Mouse (Mus musculus) layer of hippocampus, postnatal 10 days (tissue): ENCODE measurements around the gene Coa5. TPM values are rescaled to one million over a fixed set of nuclear protein-coding genes. Genes with fewer than 3 reads are reported as not detected.
A peak's percentile ranks its signal among the peaks of the same experiment; 100 is the strongest.

Experiments used
- DNase-seq, 2 experiments: peaks; one replicate each; pipeline ENCODE4 v3.0.0; 2021; ENCODE audit warnings: low spot score in 2 of 2
- long read RNA-seq: library from polyadenylated mRNA; stranded (forward); transcript quantifications from one replicate; pipeline ENCODE4 v2.0.0, GENCODE M21; 2023
- total RNA-seq, 2 experiments: library from RNA; stranded (reverse); gene quantifications; 2 replicates each; pipeline ENCODE4 v1.2.3; 2021

Coa5 gene
- 10 to 100 TPM; 39.2 to 41.8 TPM for total RNA-seq
- long read RNA-seq, transcript Coa5-201 (3 exons, 3,863 nt): major isoform, 17 of 19 reads
- long read RNA-seq, partial matches to known transcripts: 0 of 19 reads
- long read RNA-seq, other reads (novel, unspliced or antisense): 2 of 19 reads

GRCm38 (mm10) chr1:37429366-37430296 lies at the start of gene Coa5, which contains the start of gene Unc50:
Gene Coa5 (minus strand): TSS chr1:37430103.
Gene Unc50 (plus strand): TSS chr1:37430139.
- DNase-seq: peak; percentile 88 to 94

- peak; percentile 24 to 35 for DNase-seq
These were observed 49.2 kb upstream of the Coa5 start for GRCm38 (mm10) chr1:37479074-37479473.

- DNase-seq: no peak
These were observed 48.5 kb upstream of the Coa5 start for GRCm38 (mm10) chr1:37478416-37478815.

GRCm38 (mm10) chr1:37477928-37478327 lies 48.0 kb upstream of the Coa5 start:
- DNase-seq: no peak

DNA sequence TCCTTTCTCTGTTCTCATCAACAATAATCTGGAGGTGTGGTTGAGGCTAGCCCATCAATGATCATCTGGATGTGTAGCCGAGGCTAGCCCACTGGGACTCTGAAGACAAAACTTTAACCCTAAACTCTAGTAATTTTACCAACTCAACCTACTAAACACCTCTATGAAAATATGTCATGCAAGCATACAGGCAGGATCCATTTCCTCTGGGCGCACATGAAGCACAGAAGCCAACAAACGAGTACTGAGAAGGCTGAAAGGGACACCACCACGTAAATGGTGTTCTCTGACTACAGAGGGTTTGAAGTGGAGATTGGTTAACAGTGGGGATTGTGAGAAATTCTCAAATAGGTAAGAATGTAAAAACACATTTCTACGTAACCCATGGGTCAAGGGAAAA lies 47.3 kb upstream of the Coa5 start:
- DNase-seq: no peak

DNA sequence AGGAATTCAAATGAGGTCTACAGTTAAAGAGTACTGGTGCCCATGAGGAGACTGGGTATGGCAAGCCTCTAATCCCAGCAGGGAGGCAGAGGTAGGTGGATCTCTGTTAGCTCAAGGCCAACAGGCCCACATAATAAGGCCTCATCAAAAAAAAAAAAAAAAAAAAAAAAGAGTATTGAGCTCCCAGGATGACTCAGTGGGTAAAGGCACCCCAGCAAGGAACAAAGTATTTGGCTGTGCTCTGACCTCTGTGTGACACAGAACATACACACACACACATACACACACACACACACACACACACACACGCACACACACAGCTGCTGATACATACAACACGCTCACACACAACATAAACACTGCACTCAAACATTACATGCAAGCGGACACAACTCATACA lies 45.4 kb upstream of the Coa5 start:
- no peak for DNase-seq

DNA sequence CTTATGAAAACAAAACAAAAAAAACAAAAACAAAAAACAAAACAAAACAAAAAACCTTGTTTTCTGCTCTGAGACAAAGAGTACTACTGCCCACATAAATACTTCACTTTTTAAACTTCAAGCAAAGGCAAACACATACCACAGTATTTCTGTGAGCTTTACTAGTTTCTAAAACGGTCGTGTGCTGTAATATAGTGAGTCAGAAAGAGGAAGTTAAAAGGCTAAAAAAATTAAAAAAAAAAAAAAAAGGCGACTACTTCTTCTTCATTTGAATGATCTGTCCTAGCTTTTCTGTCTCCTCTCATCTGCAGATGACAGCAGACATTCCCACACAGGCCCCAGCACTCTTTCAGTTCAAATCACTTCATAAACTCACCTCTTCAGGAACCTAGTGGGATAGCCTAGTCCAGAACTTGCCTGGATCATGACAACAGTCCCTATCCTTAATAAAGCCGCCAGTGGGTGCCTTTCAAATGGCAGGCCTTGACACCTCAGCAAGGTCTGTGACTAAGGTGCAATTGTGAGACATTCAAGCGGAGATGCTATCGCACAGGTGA lies 44.8 kb upstream of the Coa5 start:
- no peak for DNase-seq

- no peak for DNase-seq
These were observed 44.1 kb upstream of the Coa5 start for GRCm38 (mm10) chr1:37474046-37474445.

DNA sequence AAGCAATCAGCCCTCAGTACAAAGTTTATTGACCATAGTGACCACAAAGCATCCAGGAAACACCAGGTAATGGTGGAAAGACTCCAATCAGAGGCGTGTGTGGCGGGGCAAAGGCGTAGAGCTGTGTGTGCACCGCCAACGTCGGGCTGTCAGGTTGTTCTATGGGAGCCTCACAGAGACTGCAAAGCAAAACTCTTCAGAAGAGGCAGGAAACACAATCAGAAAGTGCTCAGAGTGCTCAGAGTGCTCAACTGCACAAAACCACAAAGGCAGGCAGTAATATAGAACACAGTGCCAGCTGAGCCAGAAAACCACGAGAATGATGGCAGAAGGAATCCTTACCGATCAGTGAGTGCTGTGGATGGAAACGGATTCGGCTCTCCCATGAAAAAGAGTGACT lies 43.3 kb upstream of the Coa5 start:
- no peak for DNase-seq

DNA sequence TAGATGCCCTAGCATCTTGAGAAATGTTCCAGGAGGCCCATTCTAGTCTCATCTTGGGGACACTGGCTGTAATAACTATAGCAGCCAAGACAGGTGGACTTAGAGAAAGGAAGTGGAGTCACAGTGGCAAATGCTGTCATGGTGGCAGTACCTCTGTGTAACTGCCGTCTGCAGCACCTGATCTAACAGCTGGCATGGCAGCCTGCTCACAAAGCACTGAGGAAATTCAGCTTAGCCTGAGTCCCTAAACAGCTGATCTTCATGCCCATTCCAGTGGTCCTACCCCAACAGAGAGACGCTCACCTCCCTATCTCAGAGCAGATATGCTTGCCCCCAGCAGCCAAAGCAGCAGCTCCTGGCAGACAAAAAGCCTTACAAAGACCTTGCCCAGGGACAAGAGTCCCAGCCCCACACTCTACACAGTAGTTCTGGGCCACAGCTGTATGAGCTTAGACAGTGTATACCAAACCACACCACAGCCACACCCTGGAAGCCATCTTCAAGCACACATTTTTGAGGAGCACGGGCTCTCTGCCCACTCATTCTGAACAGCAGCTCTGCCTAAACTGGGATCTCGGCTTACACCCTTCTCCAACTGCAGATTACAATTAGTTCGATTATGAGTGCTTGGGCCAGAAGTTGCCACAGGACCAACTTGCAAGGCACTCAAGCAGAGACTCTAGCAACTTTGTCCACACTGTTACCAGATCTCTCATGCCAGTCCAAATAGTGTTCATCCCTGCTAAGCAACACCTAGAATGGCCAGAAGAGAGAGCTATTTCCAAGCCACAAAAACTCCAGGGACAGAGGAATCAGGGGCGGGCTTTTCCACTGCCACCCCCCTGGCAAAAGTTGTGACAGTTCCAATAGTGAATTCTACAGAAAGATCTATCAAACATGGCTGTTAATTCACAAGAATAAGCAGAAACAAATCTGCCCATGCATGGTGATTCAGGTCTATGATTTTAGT lies 41.6 kb upstream of the Coa5 start:
- DNase-seq: no peak

DNA sequence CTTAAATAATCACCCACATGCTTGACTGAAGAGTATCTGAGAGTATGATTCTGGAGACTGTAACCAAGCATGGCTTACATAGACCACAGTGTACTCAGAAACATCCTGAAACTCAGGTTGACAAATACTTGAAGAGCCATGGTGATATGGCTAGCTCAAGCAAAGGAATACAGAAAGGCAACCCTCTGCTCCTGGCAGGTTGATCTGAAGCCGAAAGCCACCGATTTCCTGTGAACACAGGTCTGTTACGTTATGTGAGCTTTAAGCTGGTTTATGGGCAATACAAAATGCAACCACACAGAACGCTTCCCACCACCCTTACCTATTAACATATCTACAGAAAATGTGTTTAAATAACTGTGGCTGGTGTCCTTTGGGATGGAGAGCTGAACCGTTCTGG lies 39.1 kb upstream of the Coa5 start:
- no peak for DNase-seq

- no peak for DNase-seq
These were observed 37.9 kb upstream of the Coa5 start for GRCm38 (mm10) chr1:37467806-37468205.

GRCm38 (mm10) chr1:37466322-37466995 lies 36.6 kb upstream of the Coa5 start:
- DNase-seq: no peak

DNA sequence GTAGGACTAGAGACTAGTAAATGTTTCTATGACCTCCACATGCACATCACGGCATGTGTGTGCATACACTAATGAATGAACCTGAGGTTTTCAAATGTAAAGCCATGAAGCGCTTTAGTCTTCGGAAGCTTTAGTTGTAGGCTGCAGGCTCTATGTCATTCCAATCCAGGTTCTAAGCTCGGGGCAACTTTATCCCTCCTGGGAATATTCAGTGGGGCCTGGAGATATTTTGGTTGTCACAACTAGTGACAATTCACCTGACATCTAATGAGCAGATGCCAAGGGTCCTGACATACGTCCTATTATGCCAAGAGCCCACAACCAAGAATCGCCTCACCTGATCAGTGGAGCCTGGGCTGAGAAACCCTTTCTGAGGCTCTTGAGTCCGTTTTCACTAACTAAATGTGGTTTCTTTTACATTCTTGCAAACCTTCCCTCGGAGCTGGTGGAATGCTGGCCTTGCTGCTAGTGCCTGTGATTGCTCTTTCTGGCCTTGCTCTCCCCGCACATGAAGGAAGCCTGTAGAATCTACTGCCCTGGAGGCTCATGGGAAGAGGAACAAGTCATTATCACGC lies 35.1 kb upstream of the Coa5 start:
- DNase-seq: no peak

- no peak for DNase-seq
These were observed 27.6 kb upstream of the Coa5 start for GRCm38 (mm10) chr1:37457546-37457945.

DNA sequence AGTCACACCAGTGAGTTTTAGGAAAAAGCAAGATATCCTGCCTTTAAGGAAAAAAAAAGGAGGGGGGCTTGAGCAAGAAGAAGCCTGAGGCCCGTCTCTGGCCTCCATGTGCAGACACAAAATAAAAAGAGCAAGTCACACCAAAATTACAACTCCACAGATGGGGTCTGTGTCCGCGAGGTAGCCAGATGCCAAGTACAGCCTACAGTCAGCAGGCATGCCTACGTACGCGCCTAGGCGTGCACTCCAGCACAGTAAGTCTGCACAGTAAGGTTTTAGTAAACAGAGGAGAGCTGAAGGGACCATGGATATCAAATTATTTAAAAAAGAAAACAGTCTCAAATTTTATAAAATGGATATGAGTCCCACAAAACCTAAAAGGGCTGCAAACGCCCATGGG lies 21.4 kb upstream of the Coa5 start:
- no peak for DNase-seq

- peak; percentile 51 to 58 for DNase-seq
These were observed 18.6 kb upstream of the Coa5 start for GRCm38 (mm10) chr1:37448361-37449095.

DNA sequence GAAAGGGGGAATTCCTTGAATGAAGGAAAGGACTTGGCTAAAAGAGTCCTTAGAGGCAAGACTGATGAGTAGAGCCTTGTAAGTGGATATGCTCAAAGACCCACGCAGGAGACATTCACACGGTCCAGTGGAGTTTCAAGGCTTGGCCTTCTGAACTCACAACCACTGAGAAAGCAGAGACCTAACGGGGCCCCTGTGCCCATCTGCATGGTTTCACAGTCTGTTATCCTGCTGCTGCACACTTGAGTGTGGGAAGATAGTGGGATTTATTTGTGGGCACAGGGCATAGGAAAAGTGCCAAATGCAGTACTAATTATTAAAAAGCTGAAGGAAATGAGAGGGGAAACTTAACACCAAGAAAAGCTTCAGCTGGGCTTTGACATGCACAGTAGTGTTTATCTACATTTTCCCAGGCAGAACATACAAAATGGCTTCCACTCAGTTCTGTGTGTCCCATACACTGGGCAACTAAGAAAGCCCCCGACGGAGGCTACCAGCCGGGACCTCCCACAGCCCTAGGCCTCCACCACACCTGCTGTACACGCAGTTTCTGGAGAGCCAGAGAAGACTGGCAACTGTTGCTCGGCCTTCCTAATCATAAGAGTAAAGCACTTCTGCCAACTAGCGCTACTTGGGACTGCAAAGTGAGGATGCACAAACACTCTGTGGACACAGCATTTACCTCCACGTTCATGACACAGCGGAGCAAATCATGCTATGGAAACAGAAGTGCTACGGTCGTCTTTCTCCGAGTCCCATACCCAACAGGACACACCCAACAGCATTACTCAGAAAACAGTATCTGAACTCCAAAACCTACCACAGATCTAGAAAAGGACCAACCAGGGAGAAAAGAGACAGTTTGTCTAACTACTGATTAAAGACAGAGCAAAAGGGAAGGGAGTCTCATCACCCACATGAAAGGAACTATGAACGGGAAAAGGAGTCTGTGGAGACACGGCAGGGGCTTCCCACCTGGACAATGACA lies 13.2 kb upstream of the Coa5 start:
- DNase-seq: no peak
